Mouse (Mus musculus) stomach, postnatal 0 days (tissue): ENCODE results near the gene Upk3bl. TPM values are rescaled to one million over a fixed set of nuclear protein-coding genes. Genes with fewer than 3 reads are reported as not detected.
"Not testable (repeated sequence)": the region's sequence is repeated elsewhere in the genome, so short reads cannot be mapped to it uniquely, and the experiment has no call there.

ENCODE experiments used
- ATAC-seq: fragments of 200-750 bp; cut with Nextera tagmentation; 2 replicates; pipeline ENCODE4 v1.8.0; 2017; ENCODE audit not compliant: low FRiP score, low TSS enrichment
- DNase-seq: peaks from one replicate; pipeline ENCODE4 v3.0.0-alpha.2; 2016; ENCODE audit warnings: low spot score
- H3K27ac ChIP-seq: fragments of 300-500 bp; sonication (generic); replicated peaks from 2 replicates; pipeline ENCODE4 v1.5.1; 2014; ENCODE audit warnings: mild to moderate bottlenecking, control low read depth
- H3K27me3 ChIP-seq: fragments of 300-500 bp; sonication (generic); 2 replicates; pipeline ENCODE4 v1.6.1; 2014; ENCODE audit warnings: low read length; ENCODE audit not compliant: control insufficient read depth, insufficient read depth
- H3K36me3 ChIP-seq: fragments of 300-500 bp; sonication (generic); 2 replicates; pipeline ENCODE4 v1.6.1; 2014; ENCODE audit warnings: low read length, mixed read lengths; ENCODE audit not compliant: control insufficient read depth, insufficient read depth
- H3K4me1 ChIP-seq: fragments of 300-500 bp; sonication (generic); replicated peaks from 2 replicates; pipeline ENCODE4 v1.6.1; 2014; ENCODE audit warnings: antibody characterized with exemption; ENCODE audit not compliant: control insufficient read depth, insufficient read depth
- H3K4me2 ChIP-seq: fragments of 300-500 bp; sonication (generic); replicated peaks from 2 replicates; pipeline ENCODE4 v1.6.1; 2014; ENCODE audit warnings: low read depth, mild to moderate bottlenecking, control low read depth, moderate library complexity
- H3K4me3 ChIP-seq: fragments of 300-500 bp; sonication (generic); 2 replicates; pipeline ENCODE4 v1.5.1; 2014; ENCODE audit warnings: low read depth, low read length, control low read depth
- H3K9ac ChIP-seq: fragments of 300-500 bp; sonication (generic); 2 replicates; pipeline ENCODE4 v1.6.1; 2014; ENCODE audit warnings: mild to moderate bottlenecking, low read length, control low read depth, mixed read lengths
- H3K9me3 ChIP-seq: fragments of 300-500 bp; sonication (generic); 2 replicates; pipeline ENCODE4 v1.6.1; 2016; ENCODE audit warnings: low read length; ENCODE audit not compliant: control insufficient read depth
- CTCF ChIP-seq: IDR thresholded peaks from 2 replicates; pipeline ENCODE4 v1.5.1; 2016; ENCODE audit warnings: antibody characterized with exemption, low read depth, mild to moderate bottlenecking, moderate library complexity
- EP300 ChIP-seq: optimal IDR thresholded peaks from 2 replicates; pipeline ENCODE3; 2016; ENCODE audit warnings: antibody characterized with exemption
- WGBS: fragments of 180-500 bp; shearing (Covaris S2); extraction: QIAGEN DNeasy Blood & Tissue Kit; methylation state at CpG from one replicate; pipeline ENCODE4 v1.1.7; 2014; 5-methylcytosine and 5-hydroxymethylcytosine counted together
- polyA plus RNA-seq: library from polyadenylated mRNA; unstranded; fragments of >200 nt; fragmentation: Nextera tagmentation; extraction: Ambion mirVana; gene quantifications from 2 replicates; pipeline ENCODE4 v1.2.1, GENCODE M21; 2015

The Upk3bl gene
- polyA plus RNA-seq, 1 experiment from 2014 or later: 27.4 TPM

- ATAC-seq (no peak), DNase-seq (no peak)
- no peaks in the 10 kb centered on the region for H3K4me1 ChIP-seq
- no peak overlapping the region for H3K27ac ChIP-seq
- H3K9me3 ChIP-seq: no peaks in the 10 kb centered on the region
- no peak overlapping the region for H3K4me2 ChIP-seq
- no peak overlapping the region for H3K9ac ChIP-seq
- 89% methylated on average over 10 of the region's 10 CpGs for WGBS
- H3K27me3 ChIP-seq: no peaks in the 10 kb centered on the region
- TF ChIP-seq CTCF (no peak), EP300 (no peak)
- H3K4me3 ChIP-seq: no peak overlapping the region
- no peaks in the 10 kb centered on the region for H3K36me3 ChIP-seq
Observed at GRCm38 (mm10) chr5:136063920-136064319, 9.6 kb downstream of the Upk3bl start.

GRCm38 (mm10) chr5:136066404-136067148 lies 12.3 kb downstream of the Upk3bl start:
- DNase-seq, H3K27ac ChIP-seq, H3K4me2 ChIP-seq, H3K9ac ChIP-seq, H3K4me3 ChIP-seq, H3K36me3 ChIP-seq, H3K9me3 ChIP-seq, H3K27me3 ChIP-seq, H3K4me1 ChIP-seq: not testable (repeated sequence)
- 46% methylated on average over 11 of the region's 11 CpGs for WGBS
- ATAC-seq: peak; percentile 69

GRCm38 (mm10) chr5:136069411-136069810 lies 15.1 kb downstream of the Upk3bl start:
- whole genome bisulfite sequencing: 53% methylated on average over 2 of the region's 2 CpGs

GRCm38 (mm10) chr5:136073051-136073450 lies 18.8 kb downstream of the Upk3bl start:
- 41% methylated on average over 6 of the region's 6 CpGs for WGBS

More at GRCm38 (mm10) chr5:136069411-136069810, 15.1 kb downstream of the Upk3bl start:
- ATAC-seq (no peak), DNase-seq (no peak)
- Histone ChIP-seq H3K9ac (no peak overlapping the region), H3K36me3 (no peaks in the 10 kb centered on the region), H3K4me2 (no peak overlapping the region), H3K4me3 (no peak overlapping the region), H3K9me3 (no peaks in the 10 kb centered on the region), H3K27ac (no peak overlapping the region), H3K27me3 (no peaks in the 10 kb centered on the region), H3K4me1 (no peaks in the 10 kb centered on the region)
- no peak for TF ChIP-seq EP300
- no peak for TF ChIP-seq CTCF

GRCm38 (mm10) chr5:136073526-136073925 lies 19.2 kb downstream of the Upk3bl start:
- H3K36me3 ChIP-seq: no peaks in the 10 kb centered on the region
- ATAC-seq: no peak
- WGBS: 66% methylated on average over 11 of the region's 11 CpGs
- no peak for TF ChIP-seq CTCF
- no peak for TF ChIP-seq EP300
- no peaks in the 10 kb centered on the region for H3K27me3 ChIP-seq
- no peak for DNase-seq
- no peak overlapping the region for H3K27ac ChIP-seq
- H3K9ac ChIP-seq: no peak overlapping the region
- H3K4me1 ChIP-seq: no peaks in the 10 kb centered on the region
- no peaks in the 10 kb centered on the region for H3K9me3 ChIP-seq
- no peak overlapping the region for H3K4me3 ChIP-seq
- H3K4me2 ChIP-seq: no peak overlapping the region

More at GRCm38 (mm10) chr5:136073051-136073450, 18.8 kb downstream of the Upk3bl start:
- H3K36me3 ChIP-seq: no peaks in the 10 kb centered on the region
- no peak overlapping the region for H3K4me3 ChIP-seq
- H3K27me3 ChIP-seq: no peaks in the 10 kb centered on the region
- no peaks in the 10 kb centered on the region for H3K9me3 ChIP-seq
- no peak for TF ChIP-seq CTCF
- TF ChIP-seq EP300: no peak
- no peak for ATAC-seq
- no peak overlapping the region for H3K4me2 ChIP-seq
- no peak overlapping the region for H3K9ac ChIP-seq
- no peak for DNase-seq
- H3K4me1 ChIP-seq: no peaks in the 10 kb centered on the region
- H3K27ac ChIP-seq: no peak overlapping the region

- 81% methylated on average over 5 of the region's 5 CpGs for WGBS
- no peak overlapping the region for H3K27ac ChIP-seq
- no peaks in the 10 kb centered on the region for H3K27me3 ChIP-seq
- no peaks in the 10 kb centered on the region for H3K4me1 ChIP-seq
- no peak overlapping the region for H3K4me3 ChIP-seq
- no peaks in the 10 kb centered on the region for H3K9me3 ChIP-seq
- ATAC-seq (no peak), DNase-seq (no peak)
- H3K9ac ChIP-seq: no peak overlapping the region
- TF ChIP-seq EP300: no peak
- no peak for TF ChIP-seq CTCF
- H3K36me3 ChIP-seq: no peaks in the 10 kb centered on the region
- no peak overlapping the region for H3K4me2 ChIP-seq
Observed at GRCm38 (mm10) chr5:136075076-136075475, 20.8 kb downstream of the Upk3bl start.
